Mouse (Mus musculus) heart, postnatal 0 days (tissue): ENCODE data around the gene Trex1. TPM values are rescaled to one million over a fixed set of nuclear protein-coding genes. Genes with fewer than 3 reads are reported as not detected.

Experiments
- ATAC-seq: fragments of 200-750 bp; cut with Nextera tagmentation; 2 replicates; pipeline ENCODE4 v1.8.0; 2017; ENCODE audit warnings: low read depth, moderate number of reproducible peaks, moderate library complexity; ENCODE audit not compliant: insufficient read depth
- DNase-seq: peaks from one replicate; pipeline ENCODE4 v3.0.0-alpha.2; 2016; ENCODE audit warnings: low spot score
- H3K27ac ChIP-seq: fragments of 300-500 bp; sonication (generic); 2 replicates; pipeline ENCODE4 v1.5.1; 2014; ENCODE audit warnings: low read depth, mild to moderate bottlenecking
- H3K27me3 ChIP-seq: fragments of 300-500 bp; sonication (generic); 2 replicates; pipeline ENCODE4 v1.6.1; 2014; ENCODE audit warnings: low read length, mixed read lengths; ENCODE audit not compliant: control insufficient read depth, insufficient read depth
- H3K36me3 ChIP-seq: fragments of 300-500 bp; sonication (generic); replicated peaks from 2 replicates; pipeline ENCODE4 v1.6.1; 2014; ENCODE audit warnings: low read length, mixed read lengths; ENCODE audit not compliant: control insufficient read depth, insufficient read depth
- H3K4me1 ChIP-seq: fragments of 300-500 bp; sonication (generic); 2 replicates; pipeline ENCODE4 v1.6.1; 2014; ENCODE audit warnings: antibody characterized with exemption; ENCODE audit not compliant: control insufficient read depth, insufficient read depth
- H3K4me2 ChIP-seq: fragments of 300-500 bp; sonication (generic); 2 replicates; pipeline ENCODE4 v1.6.1; 2014; ENCODE audit warnings: low read depth, mild to moderate bottlenecking, low read length, moderate library complexity
- H3K4me3 ChIP-seq: fragments of 300-500 bp; sonication (generic); 2 replicates; pipeline ENCODE4 v1.5.1; 2014; ENCODE audit warnings: low read depth, low read length
- H3K9ac ChIP-seq: fragments of 300-500 bp; sonication (generic); replicated peaks from 2 replicates; pipeline ENCODE4 v1.6.1; 2014; ENCODE audit warnings: low read depth, low read length, mixed read lengths
- H3K9me3 ChIP-seq: fragments of 300-500 bp; sonication (generic); replicated peaks from 2 replicates; pipeline ENCODE4 v1.6.1; 2016; ENCODE audit warnings: low read length; ENCODE audit not compliant: control insufficient read depth
- CTCF ChIP-seq: IDR thresholded peaks from 2 replicates; pipeline ENCODE4 v1.5.1; 2016; ENCODE audit warnings: antibody characterized with exemption, control low read depth, low read depth
- EP300 ChIP-seq: IDR thresholded peaks from 2 replicates; pipeline ENCODE4 v1.6.1; 2016; ENCODE audit warnings: antibody characterized with exemption, low read depth
- WGBS: fragments of 180-500 bp; shearing (Covaris S2); extraction: QIAGEN DNeasy Blood & Tissue Kit; methylation state at CpG from one replicate; pipeline ENCODE4 v1.1.7; 2014; 5-methylcytosine and 5-hydroxymethylcytosine counted together
- polyA plus RNA-seq: library from polyadenylated mRNA; unstranded; fragments of >200 nt; fragmentation: Nextera tagmentation; extraction: Ambion mirVana; gene quantifications from 2 replicates; pipeline ENCODE4 v1.2.1, GENCODE M21; 2015
- total RNA-seq: library from RNA; depleted of rRNA; stranded (reverse); fragments of >200 nt; gene quantifications from 2 replicates; pipeline ENCODE4 v1.2.3, GENCODE M21; 2014; ENCODE audit warnings: low replicate concordance

Trex1 gene
- total and polyA plus RNA-seq, 2 experiments from 2014 or later = 14.6 to 44.2 TPM

GRCm38 (mm10) chr9:109094553-109095136, 35.1 kb upstream of the Trex1 start:
- 4% methylated on average over 15 of the region's 21 CpGs for WGBS
- peaks cover 44% of the 10 kb centered on the region for H3K4me1 ChIP-seq

GRCm38 (mm10) chr9:109093786-109094552, 34.4 kb upstream of the Trex1 start:
- peak overlapping the region; percentile 88 for H3K27ac ChIP-seq
- H3K27me3 ChIP-seq = no peaks in the 10 kb centered on the region
- peaks cover 5% of the 10 kb centered on the region for H3K36me3 ChIP-seq
- H3K4me3 ChIP-seq = peak overlapping the region; percentile 69
- no peak overlapping the region for H3K9ac ChIP-seq
- no peak for ATAC-seq
- no peaks in the 10 kb centered on the region for H3K9me3 ChIP-seq
- H3K4me1 ChIP-seq = peaks cover 41% of the 10 kb centered on the region
- no peak for TF ChIP-seq CTCF
- DNase-seq = peak; percentile 66
- peak overlapping the region; percentile 94 for H3K4me2 ChIP-seq
- WGBS = 18% methylated on average over 11 of the region's 11 CpGs

More at GRCm38 (mm10) chr9:109094553-109095136, 35.1 kb upstream of the Trex1 start:
- TF ChIP-seq EP300 = no peak
- no peak for DNase-seq
- peak overlapping the region; percentile 69 for H3K4me3 ChIP-seq
- H3K27me3 ChIP-seq = no peaks in the 10 kb centered on the region
- ATAC-seq = no peak
- peak overlapping the region; percentile 79 for H3K9ac ChIP-seq
- peaks cover 5% of the 10 kb centered on the region for H3K36me3 ChIP-seq
- peak overlapping the region; percentile 94 for H3K4me2 ChIP-seq
- H3K27ac ChIP-seq = peak overlapping the region; percentile 88
- no peaks in the 10 kb centered on the region for H3K9me3 ChIP-seq

- Histone ChIP-seq H3K27ac (no peak overlapping the region), H3K4me1 (peaks cover 30% of the 10 kb centered on the region)
Observed at GRCm38 (mm10) chr9:109092799-109093198, 33.3 kb upstream of the Trex1 start.

GRCm38 (mm10) chr9:109091802-109092201, 32.3 kb upstream of the Trex1 start:
- H3K4me1 ChIP-seq = peaks cover 22% of the 10 kb centered on the region
- ATAC-seq = no peak

More at GRCm38 (mm10) chr9:109092799-109093198, 33.3 kb upstream of the Trex1 start:
- Histone ChIP-seq H3K4me2 (no peak overlapping the region), H3K9ac (no peak overlapping the region), H3K36me3 (peaks cover 5% of the 10 kb centered on the region), H3K9me3 (no peaks in the 10 kb centered on the region), H3K27me3 (no peaks in the 10 kb centered on the region), H3K4me3 (no peak overlapping the region)
- no peak for ATAC-seq
- 66% methylated on average over 6 of the region's 6 CpGs for WGBS
- no peak for TF ChIP-seq CTCF
- TF ChIP-seq EP300 = no peak
- DNase-seq = no peak

GRCm38 (mm10) chr9:109090446-109090845, 30.9 kb upstream of the Trex1 start:
- no peak overlapping the region for H3K4me2 ChIP-seq
- WGBS = 78% methylated on average over 15 of the region's 15 CpGs
- H3K27me3 ChIP-seq = no peaks in the 10 kb centered on the region
- no peak overlapping the region for H3K4me3 ChIP-seq
- no peaks in the 10 kb centered on the region for H3K9me3 ChIP-seq
- no peak overlapping the region for H3K9ac ChIP-seq
- no peak for TF ChIP-seq EP300
- peaks cover 11% of the 10 kb centered on the region for H3K4me1 ChIP-seq
- H3K27ac ChIP-seq = no peak overlapping the region
- ATAC-seq = no peak
- peaks cover 5% of the 10 kb centered on the region for H3K36me3 ChIP-seq
- DNase-seq = no peak

More at GRCm38 (mm10) chr9:109091802-109092201, 32.3 kb upstream of the Trex1 start:
- WGBS = 88% methylated on average over 8 of the region's 8 CpGs
- no peaks in the 10 kb centered on the region for H3K9me3 ChIP-seq
- TF ChIP-seq CTCF = no peak
- no peak for TF ChIP-seq EP300
- no peaks in the 10 kb centered on the region for H3K27me3 ChIP-seq
- no peak overlapping the region for H3K4me2 ChIP-seq
- no peak overlapping the region for H3K4me3 ChIP-seq
- no peak overlapping the region for H3K9ac ChIP-seq
- H3K27ac ChIP-seq = no peak overlapping the region
- no peak for DNase-seq
- H3K36me3 ChIP-seq = peaks cover 5% of the 10 kb centered on the region

- H3K9me3 ChIP-seq = no peaks in the 10 kb centered on the region
- H3K4me3 ChIP-seq = no peak overlapping the region
- ATAC-seq (no peak), DNase-seq (peak; percentile 69)
- peaks cover 5% of the 10 kb centered on the region for H3K4me1 ChIP-seq
- H3K9ac ChIP-seq = no peak overlapping the region
- no peaks in the 10 kb centered on the region for H3K27me3 ChIP-seq
- H3K27ac ChIP-seq = no peak overlapping the region
- H3K4me2 ChIP-seq = no peak overlapping the region
- WGBS = 11% methylated on average over 5 of the region's 5 CpGs
- peaks cover 5% of the 10 kb centered on the region for H3K36me3 ChIP-seq
- TF ChIP-seq EP300 = no peak
- TF ChIP-seq CTCF = peak; percentile 68
Observed at GRCm38 (mm10) chr9:109087987-109088386, 28.5 kb upstream of the Trex1 start.
